Mouse (Mus musculus): ENCODE results near the gene Kcnc4. TPM values are rescaled to one million over a fixed set of nuclear protein-coding genes. Genes with fewer than 3 reads are reported as not detected.

Kcnc4 gene
- polyA plus RNA-seq, 1 experiment = 0.30 TPM

DNA sequence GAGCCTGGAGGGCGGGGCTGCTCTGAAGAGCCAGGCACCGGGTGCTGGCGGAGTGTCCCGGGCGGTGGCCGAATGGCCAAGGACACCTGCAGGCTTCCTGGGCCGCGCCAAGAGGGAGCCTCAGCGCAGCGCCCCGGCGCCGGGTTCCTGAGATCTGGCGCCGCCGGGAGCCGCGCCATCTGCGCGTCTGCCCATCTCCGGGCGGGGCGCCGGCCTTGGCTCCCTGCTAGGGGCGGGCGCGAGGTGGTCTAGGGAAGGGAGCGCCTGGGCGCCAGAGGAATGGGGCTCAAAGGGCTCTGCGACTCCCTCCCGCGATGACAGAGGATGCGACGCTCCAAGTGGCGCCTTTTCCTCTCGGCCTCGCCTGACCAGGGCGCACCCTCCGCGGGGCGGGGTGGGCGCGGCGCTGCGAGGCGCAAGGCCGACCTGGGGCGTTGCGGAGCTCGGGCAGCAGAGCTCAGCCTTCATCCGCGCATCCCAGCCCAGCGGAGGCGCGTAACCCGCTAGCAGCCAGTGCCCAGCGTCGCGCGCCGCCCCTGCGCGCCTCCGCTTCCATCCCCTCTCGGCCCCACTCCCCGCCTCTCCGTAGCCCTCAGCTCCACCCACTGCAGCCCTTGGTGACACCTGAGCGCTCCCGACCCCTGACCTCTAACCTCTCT is 550 bp upstream of the Kcnc4 start:
- no peak for DNase-seq (ENCODE audit: low read depth, low spot score)
- WGBS = under 1% methylated on average over 69 of the region's 69 CpGs

DNA sequence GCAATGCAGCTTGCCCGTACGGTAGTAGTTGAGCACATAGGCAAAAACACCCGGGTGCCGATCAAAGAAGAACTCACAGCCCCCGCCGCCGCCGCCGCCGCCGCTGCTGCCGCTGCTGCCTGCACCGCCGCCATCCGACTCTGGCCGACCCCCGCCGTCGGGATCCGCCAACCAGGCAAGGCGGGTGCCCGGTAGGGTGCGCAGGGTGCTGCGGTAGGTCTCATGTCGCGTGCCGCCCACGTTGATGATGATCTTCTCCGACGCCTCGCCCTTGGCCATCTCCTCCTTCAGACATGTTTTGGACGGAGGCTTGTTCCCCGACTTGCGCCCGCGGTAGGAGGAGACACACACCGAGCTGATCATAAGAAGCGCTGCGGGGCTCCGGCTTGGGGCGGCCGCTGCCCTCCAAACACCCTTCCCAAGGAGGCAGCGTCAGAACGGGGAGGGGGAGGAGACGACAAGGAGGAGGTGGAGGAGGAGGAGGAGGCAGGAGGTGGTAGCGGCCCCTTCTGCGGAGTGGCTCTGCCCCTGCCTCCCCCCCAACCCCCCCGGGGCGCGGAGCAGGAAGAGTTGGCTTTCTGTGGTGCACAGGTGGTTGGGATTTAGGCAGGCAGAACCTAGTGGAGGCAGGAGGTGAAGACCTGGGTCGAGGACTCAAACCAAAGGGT is 690 bp downstream of the Kcnc4 start:
- DNase-seq (ENCODE audit: low read depth, low spot score) = no peak
- WGBS = 1% methylated on average over 51 of the region's 51 CpGs

GRCm38 (mm10) chr3:107458104-107458503 is 1.2 kb downstream of the Kcnc4 start:
- WGBS = 6% methylated on average over 23 of the region's 23 CpGs
- no peak for DNase-seq (ENCODE audit: low read depth, low spot score)

DNA sequence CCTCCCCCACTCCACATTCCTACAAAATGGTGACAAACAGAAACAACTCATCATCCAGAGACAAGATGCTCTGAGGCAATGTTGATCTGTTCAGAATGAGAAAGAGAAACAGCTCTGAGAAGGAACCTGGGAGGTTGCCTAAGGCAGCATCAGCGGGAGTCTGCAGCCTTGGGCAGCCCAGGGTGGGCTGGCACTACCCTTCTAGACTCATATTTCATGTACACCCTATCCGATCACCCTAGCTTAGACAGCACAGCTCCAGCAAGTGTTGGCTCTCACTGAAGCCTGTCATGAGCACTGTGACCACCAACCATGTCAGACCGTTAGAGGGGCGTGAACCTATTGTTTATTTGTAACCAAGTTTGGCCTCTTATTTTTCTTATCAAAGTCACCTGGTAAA is 5.1 kb downstream of the Kcnc4 start:
- WGBS = 63% methylated on average over 4 of the region's 4 CpGs
- DNase-seq (ENCODE audit: low read depth, low spot score) = no peak

DNA sequence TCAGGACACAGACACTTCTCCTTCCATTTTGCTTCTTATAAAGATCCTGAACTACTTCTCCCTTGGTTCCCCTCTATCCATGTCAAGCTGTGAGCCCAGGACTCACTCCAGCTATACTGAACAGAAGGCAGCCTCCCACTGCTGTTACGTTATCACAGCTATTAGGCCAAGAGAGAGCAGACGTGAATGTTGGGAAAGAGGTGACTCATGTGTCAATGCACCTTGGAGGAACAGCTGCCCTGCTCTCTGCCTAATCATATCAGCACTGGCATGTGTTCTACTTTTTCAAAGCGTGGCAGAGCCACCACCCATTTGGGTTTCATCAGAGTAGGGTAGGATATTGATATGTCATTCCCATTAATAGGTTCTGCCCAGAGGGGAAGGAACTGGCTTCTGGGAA is 12.5 kb downstream of the Kcnc4 start:
- WGBS = 50% methylated on average over 3 of the region's 3 CpGs
- no peak for DNase-seq (ENCODE audit: low read depth, low spot score)

- WGBS = 75% methylated on average over 5 of the region's 5 CpGs
These were observed 15.5 kb downstream of the Kcnc4 start for GRCm38 (mm10) chr3:107443866-107444265.

GRCm38 (mm10) chr3:107442191-107442590 is 17.2 kb downstream of the Kcnc4 start:
- no peak for DNase-seq (ENCODE audit: low read depth, low spot score)
- WGBS = 62% methylated on average over 11 of the region's 11 CpGs

More at GRCm38 (mm10) chr3:107443866-107444265, 15.5 kb downstream of the Kcnc4 start:
- no peak for DNase-seq (ENCODE audit: low read depth, low spot score)

DNA sequence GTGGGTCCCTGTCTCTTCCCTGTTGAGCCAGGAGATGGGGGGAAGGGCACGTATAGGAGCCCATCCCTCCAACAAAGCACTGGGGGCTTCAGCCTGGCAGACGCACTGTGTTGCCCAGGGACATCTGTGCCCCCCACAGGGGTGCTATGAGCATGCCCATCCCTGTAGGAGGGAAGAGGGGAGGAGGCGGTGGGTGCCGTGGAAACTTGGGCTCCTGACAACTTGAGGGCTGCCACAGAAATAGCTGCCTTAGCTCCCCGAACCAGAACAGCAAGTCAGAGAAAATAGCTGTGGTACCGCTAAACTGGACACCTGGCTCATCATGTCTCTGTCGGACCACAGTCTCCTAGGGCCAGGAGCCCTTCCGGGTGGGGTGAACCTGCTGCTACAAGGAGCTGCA is 18.0 kb downstream of the Kcnc4 start:
- WGBS = 78% methylated on average over 8 of the region's 8 CpGs
- no peak for DNase-seq (ENCODE audit: low read depth, low spot score)

GRCm38 (mm10) chr3:107439280-107439679 is 20.1 kb downstream of the Kcnc4 start:
- WGBS = 83% methylated on average over 11 of the region's 11 CpGs
- no peak for DNase-seq (ENCODE audit: low read depth, low spot score)

DNA sequence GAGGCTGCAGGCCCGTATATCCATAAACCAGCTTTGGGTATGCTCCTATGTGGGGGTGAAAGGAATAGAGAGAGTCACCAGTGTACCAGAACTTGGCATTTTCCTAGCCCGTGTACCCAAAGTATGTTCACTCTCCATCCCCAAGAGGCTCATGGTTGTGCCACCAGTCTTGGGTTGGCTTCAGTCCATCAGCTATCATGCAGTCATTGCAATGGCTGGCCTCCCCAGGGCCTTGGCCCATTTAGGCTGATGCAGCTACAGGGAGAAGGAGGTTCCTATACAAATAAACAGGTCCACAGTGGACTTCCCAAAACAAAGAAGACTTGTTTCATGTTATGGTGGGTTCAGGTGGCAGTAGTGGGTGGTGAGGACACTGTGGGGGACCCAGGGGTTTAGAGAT is 21.7 kb downstream of the Kcnc4 start:
- 94% methylated on average over 2 of the region's 2 CpGs for WGBS
- DNase-seq (ENCODE audit: low read depth, low spot score) = no peak

- no peak for DNase-seq (ENCODE audit: low read depth, low spot score)
- 44% methylated on average over 6 of the region's 6 CpGs for WGBS
These were observed 22.9 kb downstream of the Kcnc4 start for GRCm38 (mm10) chr3:107436434-107436833.

- DNase-seq (ENCODE audit: low read depth, low spot score) = no peak
- 52% methylated on average over 9 of the region's 9 CpGs for WGBS
These were observed 25.7 kb downstream of the Kcnc4 start for GRCm38 (mm10) chr3:107433614-107434013.

GRCm38 (mm10) chr3:107431268-107431667 is 28.1 kb downstream of the Kcnc4 start:
- WGBS = 14% methylated on average over 1 of the region's 1 CpGs

GRCm38 (mm10) chr3:107424258-107425041 is 34.9 kb downstream of the Kcnc4 start:
- no peak for DNase-seq (ENCODE audit: low read depth, low spot score)
- 58% methylated on average over 11 of the region's 11 CpGs for WGBS

More at GRCm38 (mm10) chr3:107431268-107431667, 28.1 kb downstream of the Kcnc4 start:
- no peak for DNase-seq (ENCODE audit: low read depth, low spot score)

GRCm38 (mm10) chr3:107420156-107420555 is 39.2 kb downstream of the Kcnc4 start:
- DNase-seq (ENCODE audit: low read depth, low spot score) = no peak

GRCm38 (mm10) chr3:107417287-107417644 is 42.1 kb downstream of the Kcnc4 start:
- WGBS = 58% methylated on average over 3 of the region's 3 CpGs
- DNase-seq (ENCODE audit: low read depth, low spot score) = no peak

More at GRCm38 (mm10) chr3:107420156-107420555, 39.2 kb downstream of the Kcnc4 start:
- 81% methylated on average over 2 of the region's 2 CpGs for WGBS

- DNase-seq (ENCODE audit: low read depth, low spot score) = no peak
- WGBS = 74% methylated on average over 9 of the region's 9 CpGs
These were observed 42.6 kb downstream of the Kcnc4 start for GRCm38 (mm10) chr3:107416541-107417286.

- no peak for DNase-seq (ENCODE audit: low read depth, low spot score)
- WGBS = 35% methylated on average over 2 of the region's 2 CpGs
These were observed 46.3 kb downstream of the Kcnc4 start for GRCm38 (mm10) chr3:107413093-107413492.

GRCm38 (mm10) chr3:107412509-107412908 is 46.8 kb downstream of the Kcnc4 start:
- WGBS = 84% methylated on average over 8 of the region's 8 CpGs
- no peak for DNase-seq (ENCODE audit: low read depth, low spot score)

DNA sequence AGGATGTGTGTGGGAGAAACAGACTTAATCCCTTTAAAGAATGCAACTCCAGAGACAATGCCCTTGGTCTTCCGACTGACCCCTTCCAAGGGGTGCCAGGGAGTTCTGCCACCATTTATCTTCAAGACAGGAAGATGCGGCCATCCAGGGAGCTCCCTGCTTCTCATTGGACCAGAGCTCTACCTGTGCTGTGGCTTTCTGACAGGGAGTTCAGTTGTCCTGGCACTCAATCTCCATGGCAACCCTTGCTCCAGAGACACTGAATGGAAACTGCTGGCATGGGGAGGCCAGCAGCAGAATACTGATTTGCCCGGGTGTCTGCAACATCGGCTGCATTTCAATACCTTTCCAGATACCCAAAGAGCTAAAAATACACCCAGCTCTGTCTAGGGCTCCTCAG is 47.7 kb downstream of the Kcnc4 start:
- DNase-seq (ENCODE audit: low read depth, low spot score) = no peak
- WGBS = 53% methylated on average over 4 of the region's 4 CpGs
